Mouse (Mus musculus) heart, embryonic 14.5 days (tissue): Measurements from ENCODE around the gene Macrod2. TPM values are rescaled to one million over a fixed set of nuclear protein-coding genes. Genes with fewer than 3 reads are reported as not detected.
A peak's percentile ranks its signal among the peaks of the same experiment; 100 is the strongest.

ENCODE experiments used
- ATAC-seq: fragments of 200-750 bp; cut with Nextera tagmentation; 2 replicates; pipeline ENCODE4 v1.8.0; 2017; ENCODE audit warnings: low read depth, moderate TSS enrichment; ENCODE audit not compliant: insufficient number of reproducible peaks, insufficient read depth, low FRiP score
- H3K27ac ChIP-seq, 2 experiments: fragments of 200-500 bp in 1 of 2; fragments of 300-500 bp in 1 of 2; sonication (generic) in 1 of 2; replicated peaks in 1 of 2; 2 replicates each; pipeline ENCODE4 v1.5.1; 2012 to 2014; ENCODE audit warnings: low read depth in 2 of 2, low read length in 2 of 2, control low read depth in 1 of 2, mild to moderate bottlenecking in 1 of 2, mixed read lengths in 1 of 2; ENCODE audit not compliant: control insufficient read depth in 1 of 2, insufficient read depth in 1 of 2
- H3K27me3 ChIP-seq: fragments of 300-500 bp; sonication (generic); 2 replicates; pipeline ENCODE4 v1.6.1; 2014; ENCODE audit warnings: mild to moderate bottlenecking, low read length, control low read depth; ENCODE audit not compliant: control insufficient read depth, insufficient read depth
- H3K36me3 ChIP-seq: fragments of 300-500 bp; sonication (generic); 2 replicates; pipeline ENCODE4 v1.6.1; 2014; ENCODE audit warnings: mild to moderate bottlenecking, control low read depth, low read length, mixed read lengths; ENCODE audit not compliant: control insufficient read depth, insufficient read depth
- H3K4me1 ChIP-seq, 2 experiments: fragments of 200-500 bp in 1 of 2; fragments of 300-500 bp in 1 of 2; sonication (generic) in 1 of 2; 2 replicates each; pipeline ENCODE4 v1.6.1; 2012 to 2014; ENCODE audit warnings: low read length in 2 of 2, control low read depth in 1 of 2, mixed read lengths in 1 of 2; ENCODE audit not compliant: control insufficient read depth in 2 of 2, insufficient read depth in 2 of 2
- H3K4me2 ChIP-seq: fragments of 300-500 bp; sonication (generic); 2 replicates; pipeline ENCODE4 v1.6.1; 2014; ENCODE audit warnings: mild to moderate bottlenecking, low read length
- H3K4me3 ChIP-seq, 2 experiments: fragments of 200-500 bp in 1 of 2; fragments of 300-500 bp in 1 of 2; sonication (generic) in 1 of 2; 2 replicates each; pipeline ENCODE4 v1.5.1; 2012 to 2014; ENCODE audit warnings: low read length in 2 of 2, mild to moderate bottlenecking in 2 of 2, control low read depth in 1 of 2, low read depth in 1 of 2, moderate library complexity in 1 of 2; ENCODE audit not compliant: control insufficient read depth in 1 of 2, insufficient read depth in 1 of 2
- H3K9ac ChIP-seq: fragments of 300-500 bp; sonication (generic); 2 replicates; pipeline ENCODE4 v1.6.1; 2014; ENCODE audit warnings: mild to moderate bottlenecking, low read length
- H3K9me3 ChIP-seq: fragments of 300-500 bp; sonication (generic); 2 replicates; pipeline ENCODE4 v1.6.1; 2016; ENCODE audit warnings: low read length, control low read depth; ENCODE audit not compliant: control insufficient read depth
- WGBS: fragments of 180-500 bp; shearing (Covaris S2); extraction: QIAGEN DNeasy Blood & Tissue Kit; methylation state at CpG from one replicate; pipeline ENCODE4 v1.1.7; 2014; 5-methylcytosine and 5-hydroxymethylcytosine counted together
- polyA plus RNA-seq: library from polyadenylated mRNA; unstranded; fragments of >200 nt; fragmentation: Nextera tagmentation; extraction: Ambion mirVana; gene quantifications from 2 replicates; pipeline ENCODE4 v1.2.1, GENCODE M21; 2014

Macrod2 gene
- polyA plus RNA-seq, 1 experiment from 2014 or later = 21.3 TPM

GRCm38 (mm10) chr2:141234724-141235453 lies 839.8 kb downstream of the Macrod2 start:
- no peaks in the 10 kb centered on the region for H3K36me3 ChIP-seq
- no peak overlapping the region for H3K9ac ChIP-seq
- no peak overlapping the region for H3K4me3 ChIP-seq
- no peak overlapping the region for H3K27ac ChIP-seq
- WGBS = 44% methylated on average over 5 of the region's 5 CpGs
- peaks cover 8 to 9% of the 10 kb centered on the region in 2 experiments for H3K4me1 ChIP-seq
- H3K9me3 ChIP-seq = no peaks in the 10 kb centered on the region
- H3K4me2 ChIP-seq = no peak overlapping the region
- ATAC-seq = no peak
- no peaks in the 10 kb centered on the region; the same call in 1 of the 2 replicates for H3K27me3 ChIP-seq

DNA sequence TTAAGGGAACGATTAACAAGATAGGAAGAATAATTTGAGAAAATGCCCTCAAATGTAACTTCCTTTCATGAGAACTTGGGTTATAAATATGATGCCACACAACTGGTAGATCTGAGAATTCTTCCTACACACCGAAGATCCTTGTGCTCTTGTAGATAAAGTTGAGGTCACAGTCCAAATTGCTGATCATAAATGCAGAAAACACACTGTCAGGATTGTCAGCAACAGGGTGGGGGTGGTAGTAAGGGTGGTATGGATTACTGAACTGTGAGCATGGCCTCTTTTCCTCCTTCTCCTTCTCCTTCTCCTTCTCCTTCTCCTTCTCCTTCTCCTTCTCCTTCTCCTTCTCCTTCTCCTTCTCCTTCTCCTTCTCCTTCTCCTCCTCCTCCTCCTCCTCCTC lies 852.6 kb downstream of the Macrod2 start:
- Histone ChIP-seq H3K9ac (no peak overlapping the region), H3K4me3 (no peak overlapping the region), H3K27ac (no peak overlapping the region), H3K36me3 (no peaks in the 10 kb centered on the region), H3K4me1 (peaks cover 2 to 10% of the 10 kb centered on the region in 2 experiments; a peak in 3 of 4 replicates), H3K4me2 (no peak overlapping the region), H3K9me3 (no peaks in the 10 kb centered on the region), H3K27me3 (no peaks in the 10 kb centered on the region)
- ATAC-seq = no peak
- 85% methylated on average over 2 of the region's 2 CpGs for WGBS

DNA sequence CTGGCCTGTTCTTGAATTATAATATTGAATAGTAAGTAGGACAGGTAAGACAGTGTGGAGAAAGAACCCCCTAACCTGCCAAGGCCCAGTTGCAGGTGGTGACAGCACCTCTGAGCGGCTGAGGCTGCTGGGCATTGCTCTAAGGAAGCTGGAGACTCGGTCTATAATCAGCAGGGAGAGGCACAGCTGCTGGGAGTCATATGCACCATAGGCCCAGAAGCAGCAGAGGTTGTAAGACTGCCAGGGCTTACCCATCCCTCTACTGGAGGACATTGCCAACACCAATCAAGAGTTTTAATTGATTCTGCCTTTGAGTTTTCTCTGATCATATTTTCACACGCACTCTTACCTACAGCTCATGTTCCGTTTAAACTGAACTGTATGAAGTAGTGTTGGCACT lies 869.5 kb downstream of the Macrod2 start:
- 68% methylated on average over 4 of the region's 4 CpGs for WGBS
- H3K4me2 ChIP-seq = no peak overlapping the region
- ATAC-seq = no peak
- H3K27ac ChIP-seq = no peak overlapping the region
- H3K9ac ChIP-seq = no peak overlapping the region
- no peaks in the 10 kb centered on the region for H3K27me3 ChIP-seq
- no peaks in the 10 kb centered on the region for H3K36me3 ChIP-seq
- no peak overlapping the region for H3K4me3 ChIP-seq
- no peaks in the 10 kb centered on the region for H3K9me3 ChIP-seq
- no peaks in the 10 kb centered on the region for H3K4me1 ChIP-seq

DNA sequence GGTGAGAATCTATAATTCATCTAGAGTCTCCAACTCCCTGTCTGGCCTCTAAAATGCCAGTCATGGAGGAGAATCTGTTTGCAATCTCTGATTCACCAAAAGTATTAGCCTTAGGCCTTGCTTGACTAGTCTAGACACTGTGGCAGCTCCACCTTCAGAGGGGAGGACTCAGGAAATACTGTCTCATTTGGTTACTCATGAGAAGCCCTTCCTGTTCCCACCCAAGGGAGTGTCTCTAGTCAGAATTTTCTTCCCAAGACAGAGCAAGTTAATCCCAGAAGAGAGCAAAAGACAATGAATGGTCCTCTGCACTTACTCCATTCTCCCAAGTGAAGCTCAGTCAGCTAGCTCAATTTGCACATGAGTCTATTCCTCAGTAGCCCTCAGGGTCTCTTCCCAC lies 871.5 kb downstream of the Macrod2 start:
- Histone ChIP-seq H3K36me3 (no peaks in the 10 kb centered on the region), H3K27ac (no peak overlapping the region), H3K27me3 (no peaks in the 10 kb centered on the region), H3K9me3 (no peaks in the 10 kb centered on the region), H3K4me3 (no peak overlapping the region), H3K9ac (no peak overlapping the region), H3K4me2 (no peak overlapping the region), H3K4me1 (peaks cover 0 to 3% of the 10 kb centered on the region in 2 experiments; a peak in 2 of 4 replicates)
- ATAC-seq = no peak

DNA sequence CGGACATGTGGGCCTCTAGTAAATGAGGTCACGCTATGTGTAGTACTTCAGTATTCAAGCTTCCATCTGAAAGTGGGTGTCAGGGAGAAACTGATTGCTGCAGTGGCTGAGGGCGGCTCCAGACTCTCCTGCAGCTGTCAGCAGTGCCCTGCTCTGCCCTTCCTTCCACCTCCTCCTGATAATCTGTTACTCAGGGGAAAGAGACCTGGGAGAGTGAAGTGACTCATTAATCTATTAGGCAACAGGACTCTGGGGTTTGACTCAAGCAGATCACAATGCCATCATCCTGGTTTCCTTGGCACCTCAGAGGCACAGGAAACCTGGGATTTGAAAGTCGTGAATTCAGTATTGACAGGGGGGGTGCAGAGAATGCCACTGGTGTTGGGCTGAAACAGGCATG lies 876.4 kb downstream of the Macrod2 start:
- Histone ChIP-seq H3K4me2 (no peak overlapping the region), H3K36me3 (no peaks in the 10 kb centered on the region), H3K9me3 (no peaks in the 10 kb centered on the region), H3K9ac (no peak overlapping the region), H3K4me3 (no peak overlapping the region), H3K27me3 (no peaks in the 10 kb centered on the region), H3K27ac (no peak overlapping the region), H3K4me1 (peaks cover 5% of the 10 kb centered on the region in 2 experiments; a peak in 2 of 4 replicates)
- peak; percentile 54 for ATAC-seq
- WGBS = 18% methylated on average over 4 of the region's 4 CpGs

DNA sequence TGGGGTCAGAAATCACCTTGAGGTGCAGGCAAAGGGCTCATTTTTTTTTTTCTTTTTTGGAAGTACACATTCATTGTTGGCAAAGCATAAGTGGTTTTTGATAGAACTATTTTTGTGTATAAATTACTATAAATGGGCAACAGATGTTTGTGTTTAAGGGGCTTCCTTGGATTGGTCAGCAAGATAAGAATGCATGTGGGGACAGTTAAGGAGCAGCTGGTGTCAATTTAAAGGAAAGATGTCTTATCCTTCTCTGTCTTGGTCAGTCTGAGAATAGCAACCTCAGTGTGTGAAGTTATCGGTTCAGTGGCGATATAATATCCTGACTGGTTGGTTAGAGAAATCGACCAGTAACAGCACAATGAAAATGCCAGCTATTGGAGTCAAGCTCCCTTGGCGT lies 877.9 kb downstream of the Macrod2 start:
- 84% methylated on average over 4 of the region's 4 CpGs for WGBS
- Histone ChIP-seq H3K27me3 (no peaks in the 10 kb centered on the region), H3K9ac (no peak overlapping the region), H3K4me1 (peaks cover 5% of the 10 kb centered on the region in 2 experiments; a peak in 2 of 4 replicates), H3K4me2 (no peak overlapping the region), H3K27ac (no peak overlapping the region), H3K36me3 (no peaks in the 10 kb centered on the region), H3K9me3 (no peaks in the 10 kb centered on the region), H3K4me3 (no peak overlapping the region)
- ATAC-seq = no peak

DNA sequence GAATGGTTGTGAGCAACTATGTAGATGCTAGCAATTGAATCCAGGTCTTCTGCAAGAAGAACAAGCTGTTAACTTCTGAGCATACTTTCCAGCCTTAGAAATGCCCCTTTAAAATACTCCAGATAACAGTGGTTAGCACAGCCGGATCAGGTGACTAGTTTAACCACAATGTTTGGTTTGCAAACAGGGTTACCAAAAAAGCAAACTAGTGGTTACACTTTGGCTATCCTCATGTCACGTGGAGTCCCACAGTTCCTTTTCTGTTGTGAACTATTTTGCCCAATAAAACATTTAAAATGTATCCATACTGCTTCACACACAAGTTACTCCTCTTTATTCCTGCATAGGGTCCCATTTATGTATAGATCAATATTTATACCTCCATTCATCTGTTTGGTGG lies 879.2 kb downstream of the Macrod2 start:
- Histone ChIP-seq H3K27me3 (no peaks in the 10 kb centered on the region), H3K36me3 (no peaks in the 10 kb centered on the region), H3K9me3 (no peaks in the 10 kb centered on the region), H3K4me1 (peaks cover 5% of the 10 kb centered on the region in 2 experiments; a peak in 3 of 4 replicates), H3K4me3 (no peak overlapping the region), H3K9ac (no peak overlapping the region), H3K4me2 (no peak overlapping the region), H3K27ac (no peak overlapping the region)
- WGBS = 80% methylated on average over 2 of the region's 2 CpGs
- no peak for ATAC-seq
